Mouse (Mus musculus): ENCODE measurements around the gene G6pc3.

- TF ChIP-seq POLR2A (IDR thresholded peaks at IDR 0.05; ENCODE audit: insufficient read depth, low read depth, low read length) (no peak), EP300 (IDR thresholded peaks at IDR 0.05; ENCODE audit: insufficient read depth, low read depth, low read length) (no peak)
Observed at GRCm38 (mm10) chr11:102226067-102226978, 36.9 kb downstream of the G6pc3 start.

All from heart, adult 2 months (tissue).